Mouse (Mus musculus) testis, postnatal 14 days (tissue): Measurements from ENCODE around the gene Shroom3.
"Not testable (repeated sequence)": the region's sequence is repeated elsewhere in the genome, so short reads cannot be mapped to it uniquely, and the experiment has no call there.

Experiments
- DNase-seq: peaks from one replicate; pipeline ENCODE4 v3.0.0; 2021; ENCODE audit warnings: low spot score

Gene Shroom3

GRCm38 (mm10) chr5:92893711-92894110 is 210.5 kb downstream of the Shroom3 start:
- DNase-seq = no peak

GRCm38 (mm10) chr5:92895877-92896276 is 212.6 kb downstream of the Shroom3 start:
- DNase-seq = no peak

GRCm38 (mm10) chr5:92896725-92897280 is 213.6 kb downstream of the Shroom3 start:
- DNase-seq = no peak

GRCm38 (mm10) chr5:92897766-92898745 is 214.8 kb downstream of the Shroom3 start:
- peak; percentile 87 for DNase-seq

- DNase-seq = no peak
These were observed 217.2 kb downstream of the Shroom3 start for GRCm38 (mm10) chr5:92900470-92900869.

GRCm38 (mm10) chr5:92901870-92902269 is 218.6 kb downstream of the Shroom3 start:
- peak; percentile 18 for DNase-seq

- DNase-seq = no peak
These were observed 221.9 kb downstream of the Shroom3 start for GRCm38 (mm10) chr5:92905146-92905545.

- no peak for DNase-seq
These were observed 222.4 kb downstream of the Shroom3 start for GRCm38 (mm10) chr5:92905594-92906008.

GRCm38 (mm10) chr5:92908227-92908626 is 225.0 kb downstream of the Shroom3 start:
- DNase-seq = no peak

GRCm38 (mm10) chr5:92910838-92911237 is 227.6 kb downstream of the Shroom3 start:
- DNase-seq = no peak

GRCm38 (mm10) chr5:92915421-92915820 is 232.2 kb downstream of the Shroom3 start:
- no peak for DNase-seq

GRCm38 (mm10) chr5:92917755-92918154 is 234.5 kb downstream of the Shroom3 start:
- DNase-seq = no peak

- no peak for DNase-seq
These were observed 234.9 kb downstream of the Shroom3 start for GRCm38 (mm10) chr5:92918170-92918569.

GRCm38 (mm10) chr5:92918866-92919265 is 235.6 kb downstream of the Shroom3 start:
- DNase-seq = no peak

- DNase-seq = no peak
These were observed 236.2 kb downstream of the Shroom3 start for GRCm38 (mm10) chr5:92919390-92919789.

GRCm38 (mm10) chr5:92920984-92921383 is 237.7 kb downstream of the Shroom3 start:
- DNase-seq = no peak

GRCm38 (mm10) chr5:92921728-92922127 is 238.5 kb downstream of the Shroom3 start:
- no peak for DNase-seq

GRCm38 (mm10) chr5:92922981-92923380 is 239.7 kb downstream of the Shroom3 start:
- not testable (repeated sequence) for DNase-seq

GRCm38 (mm10) chr5:92924851-92925477 is 241.7 kb downstream of the Shroom3 start:
- peak; percentile 52 for DNase-seq

- DNase-seq = no peak
These were observed 244.4 kb downstream of the Shroom3 start for GRCm38 (mm10) chr5:92927667-92928066.

- DNase-seq = no peak
These were observed 247.3 kb downstream of the Shroom3 start for GRCm38 (mm10) chr5:92930557-92930956.

GRCm38 (mm10) chr5:92931298-92931697 is 248.1 kb downstream of the Shroom3 start:
- DNase-seq = no peak

GRCm38 (mm10) chr5:92933010-92933409 is 249.8 kb downstream of the Shroom3 start:
- DNase-seq = no peak
